Mouse (Mus musculus) hindbrain, embryonic 16.5 days (tissue): ENCODE measurements around the gene Podxl2. TPM values are rescaled to one million over a fixed set of nuclear protein-coding genes. Genes with fewer than 3 reads are reported as not detected.

ENCODE experiments used
- ATAC-seq: fragments of 200-750 bp; cut with Nextera tagmentation; 2 replicates; pipeline ENCODE4 v1.8.0; 2017; ENCODE audit warnings: moderate TSS enrichment, moderate library complexity
- H3K27ac ChIP-seq: fragments of 300-500 bp; sonication (generic); 2 replicates; pipeline ENCODE4 v1.5.1; 2014; ENCODE audit warnings: low read depth, mild to moderate bottlenecking, control low read depth, low read length, moderate library complexity
- H3K27me3 ChIP-seq: fragments of 300-500 bp; sonication (generic); replicated peaks from 2 replicates; pipeline ENCODE4 v1.6.1; 2014; ENCODE audit warnings: low read length; ENCODE audit not compliant: control insufficient read depth, insufficient read depth
- H3K36me3 ChIP-seq: fragments of 300-500 bp; sonication (generic); 2 replicates; pipeline ENCODE4 v1.6.1; 2014; ENCODE audit warnings: mild to moderate bottlenecking, low read length, moderate library complexity, mixed read lengths; ENCODE audit not compliant: control insufficient read depth, insufficient read depth
- H3K4me1 ChIP-seq: fragments of 300-500 bp; sonication (generic); 2 replicates; pipeline ENCODE4 v1.6.1; 2014; ENCODE audit warnings: low read depth, low read length; ENCODE audit not compliant: control insufficient read depth, insufficient read depth
- H3K4me2 ChIP-seq: fragments of 300-500 bp; sonication (generic); 2 replicates; pipeline ENCODE4 v1.6.1; 2014; ENCODE audit warnings: mild to moderate bottlenecking, low read length, control low read depth, moderate library complexity
- H3K4me3 ChIP-seq: fragments of 300-500 bp; sonication (generic); 2 replicates; pipeline ENCODE4 v1.5.1; 2014; ENCODE audit warnings: mild to moderate bottlenecking, low read length, control low read depth, moderate library complexity
- H3K9ac ChIP-seq: fragments of 300-500 bp; sonication (generic); 2 replicates; pipeline ENCODE4 v1.6.1; 2014; ENCODE audit warnings: low read depth, mild to moderate bottlenecking, control low read depth, low read length, moderate library complexity
- H3K9me3 ChIP-seq: fragments of 300-500 bp; sonication (generic); 2 replicates; pipeline ENCODE4 v1.6.1; 2014; ENCODE audit warnings: mild to moderate bottlenecking, low read length, moderate library complexity; ENCODE audit not compliant: control insufficient read depth
- WGBS: fragments of 180-500 bp; shearing (Covaris S2); extraction: QIAGEN DNeasy Blood & Tissue Kit; methylation state at CpG from one replicate; pipeline ENCODE4 v1.1.7; 2014; 5-methylcytosine and 5-hydroxymethylcytosine counted together
- polyA plus RNA-seq: library from polyadenylated mRNA; unstranded; fragments of >200 nt; fragmentation: Nextera tagmentation; extraction: Ambion mirVana; gene quantifications from 2 replicates; pipeline ENCODE4 v1.2.1, GENCODE M21; 2015

Gene Podxl2
- polyA plus RNA-seq, 1 experiment from 2014 or later: 553 TPM

- ATAC-seq: no peak
- Histone ChIP-seq H3K4me1 (peaks cover 20% of the 10 kb centered on the region), H3K27ac (peak overlapping the region; percentile 81; the same call in 1 of the 2 replicates), H3K9ac (no peak overlapping the region), H3K9me3 (no peaks in the 10 kb centered on the region), H3K36me3 (peaks cover 25% of the 10 kb centered on the region), H3K27me3 (no peaks in the 10 kb centered on the region), H3K4me3 (no peak overlapping the region; the same call in 1 of the 2 replicates), H3K4me2 (peak overlapping the region; percentile 53)
- WGBS: 61% methylated on average over 7 of the region's 7 CpGs
Measured at GRCm38 (mm10) chr6:88843241-88843640, 31.6 kb downstream of the Podxl2 start.

GRCm38 (mm10) chr6:88842731-88843151 lies 32.1 kb downstream of the Podxl2 start:
- Histone ChIP-seq H3K36me3 (peaks cover 25% of the 10 kb centered on the region), H3K4me1 (peaks cover 20% of the 10 kb centered on the region), H3K4me3 (peak overlapping the region; percentile 76), H3K27ac (peak overlapping the region; percentile 81), H3K27me3 (no peaks in the 10 kb centered on the region), H3K9ac (peak overlapping the region; percentile 75), H3K9me3 (no peaks in the 10 kb centered on the region), H3K4me2 (peak overlapping the region; percentile 53)
- WGBS: 1% methylated on average over 32 of the region's 32 CpGs
- no peak; the same call in 1 of the 2 replicates for ATAC-seq

- peak within 1 kb of the TSS; percentile 76 for H3K4me3 ChIP-seq
- peak within 1 kb of the TSS; percentile 81 for H3K27ac ChIP-seq
- H3K4me2 ChIP-seq: peak within 1 kb of the TSS; percentile 53
- under 1% methylated on average over 72 of the region's 72 CpGs for WGBS
- peaks cover 20% of the 10 kb centered on the region for H3K4me1 ChIP-seq
- H3K9me3 ChIP-seq: no peaks in the 10 kb centered on the region
- peaks cover 25% of the 10 kb centered on the region for H3K36me3 ChIP-seq
- no peaks in the 10 kb centered on the region for H3K27me3 ChIP-seq
- ATAC-seq: peak; percentile 96
- H3K9ac ChIP-seq: peak within 1 kb of the TSS; percentile 81
Measured at GRCm38 (mm10) chr6:88841781-88842689, 32.8 kb downstream of the Podxl2 start, which contains the start of gene Abtb1. Gene Abtb1, minus strand, starts transcription at chr6:88841984.

GRCm38 (mm10) chr6:88841514-88841780 lies 33.4 kb downstream of the Podxl2 start:
- Histone ChIP-seq H3K4me2 (peak overlapping the region; percentile 53), H3K4me3 (peak overlapping the region; percentile 76), H3K9me3 (no peaks in the 10 kb centered on the region), H3K27ac (peak overlapping the region; percentile 81), H3K36me3 (peaks cover 22% of the 10 kb centered on the region), H3K4me1 (peaks cover 20% of the 10 kb centered on the region), H3K9ac (peak overlapping the region; percentile 81), H3K27me3 (no peaks in the 10 kb centered on the region)
- no peak for ATAC-seq
- WGBS: 0% methylated on average over 10 of the region's 22 CpGs

GRCm38 (mm10) chr6:88840791-88841513 lies 33.9 kb downstream of the Podxl2 start:
- 57% methylated on average over 9 of the region's 9 CpGs for WGBS
- Histone ChIP-seq H3K9me3 (no peaks in the 10 kb centered on the region), H3K9ac (peak overlapping the region; percentile 81), H3K36me3 (peaks cover 26% of the 10 kb centered on the region), H3K4me3 (peak overlapping the region; percentile 76), H3K4me2 (peak overlapping the region; percentile 53), H3K4me1 (peaks cover 20% of the 10 kb centered on the region), H3K27ac (peak overlapping the region; percentile 81), H3K27me3 (no peaks in the 10 kb centered on the region)
- no peak for ATAC-seq

- peaks cover 20% of the 10 kb centered on the region for H3K4me1 ChIP-seq
- 75% methylated on average over 3 of the region's 3 CpGs for WGBS
- no peak for ATAC-seq
- no peak overlapping the region for H3K4me3 ChIP-seq
- H3K27ac ChIP-seq: no peak overlapping the region
- H3K27me3 ChIP-seq: no peaks in the 10 kb centered on the region
- no peaks in the 10 kb centered on the region for H3K9me3 ChIP-seq
- peaks cover 26% of the 10 kb centered on the region for H3K36me3 ChIP-seq
- no peak overlapping the region for H3K4me2 ChIP-seq
- peak overlapping the region; percentile 27; the same call in 1 of the 2 replicates for H3K9ac ChIP-seq
Measured at GRCm38 (mm10) chr6:88840211-88840610, 34.6 kb downstream of the Podxl2 start.

GRCm38 (mm10) chr6:88839135-88839970 lies 35.5 kb downstream of the Podxl2 start:
- no peak overlapping the region; the same call in 1 of the 2 replicates for H3K9ac ChIP-seq
- H3K36me3 ChIP-seq: peaks cover 23% of the 10 kb centered on the region
- ATAC-seq: no peak

GRCm38 (mm10) chr6:88838613-88839012 lies 36.2 kb downstream of the Podxl2 start:
- 91% methylated on average over 10 of the region's 10 CpGs for WGBS
- Histone ChIP-seq H3K4me3 (no peak overlapping the region), H3K27ac (no peak overlapping the region), H3K36me3 (peaks cover 20% of the 10 kb centered on the region), H3K4me2 (no peak overlapping the region), H3K9me3 (no peaks in the 10 kb centered on the region), H3K4me1 (peaks cover 20% of the 10 kb centered on the region), H3K9ac (no peak overlapping the region), H3K27me3 (no peaks in the 10 kb centered on the region)
- no peak for ATAC-seq

More at GRCm38 (mm10) chr6:88839135-88839970, 35.5 kb downstream of the Podxl2 start:
- H3K4me1 ChIP-seq: peaks cover 20% of the 10 kb centered on the region
- no peaks in the 10 kb centered on the region for H3K27me3 ChIP-seq
- H3K4me2 ChIP-seq: no peak overlapping the region
- no peak overlapping the region for H3K4me3 ChIP-seq
- WGBS: 83% methylated on average over 26 of the region's 26 CpGs
- H3K27ac ChIP-seq: no peak overlapping the region
- no peaks in the 10 kb centered on the region for H3K9me3 ChIP-seq
